26 mouse cellular contexts compared by ENCODE assay signal in genomic region chr2:20433656-20434055, GRCm38 (mm10).
DNase-seq lines count a peak whose midpoint lies in the region; ATAC-seq and TF ChIP-seq lines count a peak whose summit lies in the region.
"Had no signal": no experiment of that assay in that cellular context is flagged by ENCODE, and none has a peak within 500 bp of the region (broad histone marks: within the 10 kb centered on the region; RNA-seq: fewer than 3 reads in every experiment).

No protein-coding gene starts in this region.

- H3K4me1 ChIP-seq in kidney, adult 2 months (ENCODE audit: control insufficient read depth, insufficient read depth, low read length): no peaks in the 10 kb centered on the region
- H3K4me1 ChIP-seq: embryonic facial prominence, embryonic 10.5 days; embryonic facial prominence, embryonic 13.5 days; heart, embryonic 12.5 days; heart, embryonic 15.5 days had no signal

- TF ChIP-seq POLR2A in kidney, adult 2 months (IDR thresholded peaks at IDR 0.05; ENCODE audit: low read depth, low read length): no peak

- DNase-seq in cerebellum, postnatal 10 days: peak; percentile 48 to 52
- DNase-seq in cerebellum, postnatal 4 days (ENCODE audit: low spot score in 2 of 2): no peak
- peak; percentile 18 for DNase-seq in kidney, adult 2 months
- no peak for DNase-seq in kidney, adult 18-20 months
- peak; percentile 16 for DNase-seq in left cerebral cortex, postnatal 4 days
- DNase-seq in left cerebral cortex, postnatal 25 days (ENCODE audit: low spot score in 2 of 2): no peak
- DNase-seq: adrenal gland, adult 8-10 months; adrenal gland, postnatal 25 days; cerebellum, adult 18-20 months; cerebellum, adult 9-10 months; embryo, embryonic 11 days; forebrain, postnatal 0 days; gastrocnemius, adult 2 months; gastrocnemius, postnatal 25 days; heart, postnatal 10 days; heart, postnatal 36 days had no signal

- no peak for ATAC-seq in erythroblast, adult 5-6 weeks (replicated peaks; ENCODE audit: low FRiP score, poor library complexity, severe bottlenecking)
- ATAC-seq: activated CD4-positive, CD25-positive, alpha-beta regulatory T cell, adult 4 months; forebrain, embryonic 14.5 days; forebrain, postnatal 0 days; hindbrain, postnatal 0 days; inflammation-experienced regulatory T-cells, adult 6 months had no signal

- H3K4me3 ChIP-seq in kidney, adult 2 months (ENCODE audit: insufficient read depth, low read depth, low read length): no peak overlapping the region
- H3K4me3 ChIP-seq: embryonic facial prominence, embryonic 10.5 days; embryonic facial prominence, embryonic 13.5 days; gastrocnemius, adult 2 months; heart, embryonic 12.5 days; heart, embryonic 15.5 days had no signal

- H3K27ac ChIP-seq in kidney, adult 2 months (ENCODE audit: insufficient read depth, low read depth, low read length): no peak overlapping the region
- H3K27ac ChIP-seq: embryonic facial prominence, embryonic 10.5 days; embryonic facial prominence, embryonic 13.5 days; gastrocnemius, adult 2 months; heart, embryonic 15.5 days; hindbrain, embryonic 14.5 days; hindbrain, postnatal 0 days had no signal

- intact Hi-C loops in left cerebral cortex, postnatal 4 days (cut with DNase I): no loop called here
- intact Hi-C loops in left cerebral cortex, postnatal 25 days (cut with DNase I): no loop called here

- no peaks in the 10 kb centered on the region for H3K27me3 ChIP-seq in kidney, adult 2 months (replicated peaks; ENCODE audit: control insufficient read depth, insufficient read depth, low read length)
- H3K27me3 ChIP-seq: embryonic facial prominence, embryonic 13.5 days; heart, embryonic 12.5 days; heart, embryonic 15.5 days had no signal

- WGBS in kidney, adult 2 months: 73% methylated on average over 2 of the region's 2 CpGs

- no peaks in the 10 kb centered on the region for H3K36me3 ChIP-seq in kidney, adult 2 months (ENCODE audit: control insufficient read depth, insufficient read depth, low read length)
- H3K36me3 ChIP-seq: embryonic facial prominence, embryonic 10.5 days; embryonic facial prominence, embryonic 13.5 days; heart, embryonic 12.5 days; heart, embryonic 15.5 days had no signal

- no peak for TF ChIP-seq CTCF in kidney, adult 2 months (conservative IDR thresholded peaks at IDR 0.05; ENCODE audit: insufficient read depth, insufficient read length, low read depth, low read length)

Comparison
In these comparisons a context has a peak if more than half of its experiments do, and no peak if none do; other contexts are left out.
1. DNase-seq: peak in cerebellum, postnatal 10 days (2 of 2), kidney, adult 2 months (single experiment) and left cerebral cortex, postnatal 4 days (single experiment); none in cerebellum, postnatal 4 days (0 of 2), kidney, adult 18-20 months (single experiment) and left cerebral cortex, postnatal 25 days (0 of 2).